Mouse (Mus musculus) testis, adult 2 months (tissue): ENCODE measurements around the gene Tstd1. TPM values are rescaled to one million over a fixed set of nuclear protein-coding genes. Genes with fewer than 3 reads are reported as not detected.

Source experiments
- H3K27ac ChIP-seq: fragments of 200-500 bp; 2 replicates; pipeline ENCODE4 v1.5.1; 2012; ENCODE audit warnings: low read depth, low read length; ENCODE audit not compliant: control insufficient read depth, insufficient read depth
- H3K27me3 ChIP-seq: fragments of 200-500 bp; 2 replicates; pipeline ENCODE4 v1.6.1; 2012; ENCODE audit warnings: mild to moderate bottlenecking, low read length, moderate library complexity; ENCODE audit not compliant: control insufficient read depth, insufficient read depth
- H3K36me3 ChIP-seq: fragments of 200-500 bp; 2 replicates; pipeline ENCODE4 v1.6.1; 2012; ENCODE audit warnings: mild to moderate bottlenecking, low read length; ENCODE audit not compliant: control insufficient read depth, insufficient read depth
- H3K4me1 ChIP-seq: fragments of 200-500 bp; 2 replicates; pipeline ENCODE4 v1.6.1; 2012; ENCODE audit warnings: low read length; ENCODE audit not compliant: control insufficient read depth, insufficient read depth
- H3K4me3 ChIP-seq: fragments of 200-500 bp; 2 replicates; pipeline ENCODE4 v1.5.1; 2012; ENCODE audit warnings: low read depth, mild to moderate bottlenecking, low read length, moderate library complexity, mixed read lengths; ENCODE audit not compliant: control insufficient read depth
- CTCF ChIP-seq: fragments of 200-500 bp; IDR thresholded peaks from 2 replicates; pipeline ENCODE4 v1.5.1; 2012; ENCODE audit warnings: low read depth, mild to moderate bottlenecking, inconsistent platforms, low read length, moderate library complexity; ENCODE audit not compliant: control insufficient read depth, insufficient read depth, insufficient replicate concordance
- polyA plus RNA-seq: library from polyadenylated mRNA; depleted of rRNA; stranded (reverse); fragments of >200 nt; gene quantifications from 2 replicates; pipeline ENCODE4 v1.2.3, GENCODE M21; 2012; rRNA removed

The Tstd1 gene
- polyA plus RNA-seq, 1 experiment = 1.4 TPM

DNA sequence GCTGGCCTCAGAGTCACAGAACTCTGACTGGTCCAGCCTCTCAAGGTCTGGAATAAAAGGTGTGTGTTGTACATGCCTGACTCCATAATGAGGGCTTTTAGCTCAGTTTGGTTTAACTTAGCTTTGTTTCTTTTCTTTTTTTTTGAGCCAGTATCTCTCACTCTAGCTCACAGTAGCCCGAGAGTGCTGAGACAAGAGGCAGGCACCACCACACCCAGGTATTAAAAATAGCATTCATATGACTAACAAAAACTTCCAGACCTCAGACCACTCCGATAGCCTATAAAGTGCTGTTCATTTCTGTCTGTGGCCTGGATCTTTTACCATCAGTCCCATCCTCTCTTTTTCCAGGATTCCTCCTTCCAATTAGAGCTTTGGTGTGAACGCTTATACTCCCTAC, 51.0 kb downstream of the Tstd1 start:
- Histone ChIP-seq H3K4me3 (no peak overlapping the region), H3K27me3 (no peaks in the 10 kb centered on the region), H3K36me3 (no peaks in the 10 kb centered on the region), H3K4me1 (no peaks in the 10 kb centered on the region), H3K27ac (no peak overlapping the region)
- TF ChIP-seq CTCF = no peak

Other genes with a start within 250 kb of the Tstd1 start
- gene Pcp4l1, start 222.6 kb upstream of the Tstd1 start, polyA plus RNA-seq = 2.9 and 4.6 TPM in 2 replicates
- gene Nr1i3, start 204.9 kb upstream of the Tstd1 start, polyA plus RNA-seq = 0.04 and 0.16 TPM in 2 replicates
- gene Tomm40l, start 196.4 kb upstream of the Tstd1 start, polyA plus RNA-seq = 4.5 and 6.5 TPM in 2 replicates
- gene Apoa2, start 193.8 kb upstream of the Tstd1 start, polyA plus RNA-seq = 8.0 and 8.3 TPM in 2 replicates
- gene Fcer1g, start 184.5 kb upstream of the Tstd1 start, polyA plus RNA-seq = 5.8 and 8.2 TPM in 2 replicates
- gene Adamts4, start 168.5 kb upstream of the Tstd1 start, polyA plus RNA-seq = 0.52 and 1.0 TPM in 2 replicates
- 86.0 and 91.4 TPM in 2 replicates for gene Ndufs2, start 167.5 kb upstream of the Tstd1 start, polyA plus RNA-seq
- 25.0 and 32.3 TPM in 2 replicates for gene B4galt3, start 148.5 kb upstream of the Tstd1 start, polyA plus RNA-seq
- gene Ppox, start 137.7 kb upstream of the Tstd1 start, polyA plus RNA-seq = 7.1 and 8.7 TPM in 2 replicates
- gene Usp21, start 130.9 kb upstream of the Tstd1 start, polyA plus RNA-seq = 38.4 and 38.7 TPM in 2 replicates
- gene Ufc1, start 123.8 kb upstream of the Tstd1 start, polyA plus RNA-seq = 19.1 and 20.0 TPM in 2 replicates
- gene Dedd, start 89.7 kb upstream of the Tstd1 start, polyA plus RNA-seq = 158 and 176 TPM in 2 replicates
- 74.2 and 82.8 TPM in 2 replicates for gene Nit1, start 73.2 kb upstream of the Tstd1 start, polyA plus RNA-seq
- 23.9 and 25.8 TPM in 2 replicates for gene Pfdn2, start 73.2 kb upstream of the Tstd1 start, polyA plus RNA-seq
- 10.6 and 10.9 TPM in 2 replicates for gene Klhdc9, start 58.1 kb upstream of the Tstd1 start, polyA plus RNA-seq
- 6.5 and 8.5 TPM in 2 replicates for gene Nectin4, start 48.8 kb upstream of the Tstd1 start, polyA plus RNA-seq
- 8.0 and 11.5 TPM in 2 replicates for gene Arhgap30, start 29.9 kb upstream of the Tstd1 start, polyA plus RNA-seq
- 24.4 and 28.8 TPM in 2 replicates for gene Usf1, start 7.6 kb upstream of the Tstd1 start, polyA plus RNA-seq
- gene F11r, start 18.7 kb downstream of the Tstd1 start, polyA plus RNA-seq = 20.2 and 28.6 TPM in 2 replicates
- gene Alyref2, start 84.6 kb downstream of the Tstd1 start, polyA plus RNA-seq = 2.2 TPM in 2 replicates
- gene Itln1, start 116.4 kb downstream of the Tstd1 start, polyA plus RNA-seq = 0.47 and 0.59 TPM in 2 replicates
- 0.12 and 0.16 TPM in 2 replicates for gene Cd244a, start 140.3 kb downstream of the Tstd1 start, polyA plus RNA-seq
- 0.81 and 0.84 TPM in 2 replicates for gene Ly9, start 188.5 kb downstream of the Tstd1 start, polyA plus RNA-seq
- gene Slamf7, start 234.2 kb downstream of the Tstd1 start, polyA plus RNA-seq = 16.0 and 19.5 TPM in 2 replicates